Mouse (Mus musculus): ENCODE measurements around the gene Fnbp1l. TPM values are rescaled to one million over a fixed set of nuclear protein-coding genes. Genes with fewer than 3 reads are reported as not detected.

The Fnbp1l gene
- polyA plus RNA-seq, 1 experiment from 2014 or later: 64.0 TPM

GRCm38 (mm10) chr3:122497871-122498270, 121.6 kb downstream of the Fnbp1l start:
- no peak overlapping the region for H3K4me3 ChIP-seq (ENCODE audit: low read length)
- no peak overlapping the region for H3K27ac ChIP-seq (ENCODE audit: low read depth, low read length)
- H3K9me3 ChIP-seq (ENCODE audit: control insufficient read depth, low read length): no peaks in the 10 kb centered on the region
- 82% methylated on average over 6 of the region's 6 CpGs for WGBS
- H3K4me2 ChIP-seq (replicated peaks; ENCODE audit: low read depth, low read length): no peak overlapping the region
- no peaks in the 10 kb centered on the region for H3K27me3 ChIP-seq (ENCODE audit: control insufficient read depth, insufficient read depth, low read length)
- no peak for ATAC-seq (ENCODE audit: low FRiP score, low TSS enrichment)
- no peaks in the 10 kb centered on the region for H3K36me3 ChIP-seq (ENCODE audit: control insufficient read depth, insufficient read depth, low read length)
- no peak overlapping the region for H3K9ac ChIP-seq (ENCODE audit: low read depth, low read length)
- peaks cover 15% of the 10 kb centered on the region for H3K4me1 ChIP-seq (ENCODE audit: control insufficient read depth, insufficient read depth, low read length)

GRCm38 (mm10) chr3:122494764-122495163, 124.8 kb downstream of the Fnbp1l start:
- H3K27me3 ChIP-seq (ENCODE audit: control insufficient read depth, insufficient read depth, low read length): no peaks in the 10 kb centered on the region
- no peak; the same call in 1 of the 2 replicates for ATAC-seq (ENCODE audit: low FRiP score, low TSS enrichment)
- H3K27ac ChIP-seq (ENCODE audit: low read depth, low read length): no peak overlapping the region; the same call in 1 of the 2 replicates
- H3K4me2 ChIP-seq (replicated peaks; ENCODE audit: low read depth, low read length): no peak overlapping the region
- no peaks in the 10 kb centered on the region for H3K9me3 ChIP-seq (ENCODE audit: control insufficient read depth, low read length)
- H3K9ac ChIP-seq (ENCODE audit: low read depth, low read length): no peak overlapping the region
- 30% methylated on average over 6 of the region's 6 CpGs for WGBS
- peaks cover 17% of the 10 kb centered on the region for H3K4me1 ChIP-seq (ENCODE audit: control insufficient read depth, insufficient read depth, low read length)
- H3K4me3 ChIP-seq (ENCODE audit: low read length): no peak overlapping the region
- H3K36me3 ChIP-seq (ENCODE audit: control insufficient read depth, insufficient read depth, low read length): no peaks in the 10 kb centered on the region

GRCm38 (mm10) chr3:122492872-122493615, 126.5 kb downstream of the Fnbp1l start:
- peaks cover 17% of the 10 kb centered on the region for H3K4me1 ChIP-seq (ENCODE audit: control insufficient read depth, insufficient read depth, low read length)
- H3K27me3 ChIP-seq (ENCODE audit: control insufficient read depth, insufficient read depth, low read length): no peaks in the 10 kb centered on the region
- H3K9me3 ChIP-seq (ENCODE audit: control insufficient read depth, low read length): no peaks in the 10 kb centered on the region
- no peak overlapping the region for H3K9ac ChIP-seq (ENCODE audit: low read depth, low read length)
- no peak for ATAC-seq (ENCODE audit: low FRiP score, low TSS enrichment)
- 64% methylated on average over 21 of the region's 21 CpGs for WGBS
- H3K4me3 ChIP-seq (ENCODE audit: low read length): no peak overlapping the region
- H3K27ac ChIP-seq (ENCODE audit: low read depth, low read length): no peak overlapping the region
- H3K4me2 ChIP-seq (replicated peaks; ENCODE audit: low read depth, low read length): no peak overlapping the region
- H3K36me3 ChIP-seq (ENCODE audit: control insufficient read depth, insufficient read depth, low read length): no peaks in the 10 kb centered on the region

GRCm38 (mm10) chr3:122492006-122492405, 127.5 kb downstream of the Fnbp1l start:
- H3K36me3 ChIP-seq (ENCODE audit: control insufficient read depth, insufficient read depth, low read length): no peaks in the 10 kb centered on the region
- H3K27me3 ChIP-seq (ENCODE audit: control insufficient read depth, insufficient read depth, low read length): no peaks in the 10 kb centered on the region
- H3K4me1 ChIP-seq (ENCODE audit: control insufficient read depth, insufficient read depth, low read length): peaks cover 13% of the 10 kb centered on the region
- H3K4me2 ChIP-seq (replicated peaks; ENCODE audit: low read depth, low read length): no peak overlapping the region
- H3K9ac ChIP-seq (ENCODE audit: low read depth, low read length): no peak overlapping the region
- 95% methylated on average over 3 of the region's 3 CpGs for WGBS
- no peak overlapping the region for H3K4me3 ChIP-seq (ENCODE audit: low read length)
- H3K27ac ChIP-seq (ENCODE audit: low read depth, low read length): no peak overlapping the region
- no peaks in the 10 kb centered on the region for H3K9me3 ChIP-seq (ENCODE audit: control insufficient read depth, low read length)
- no peak for ATAC-seq (ENCODE audit: low FRiP score, low TSS enrichment)

GRCm38 (mm10) chr3:122490574-122490973, 128.9 kb downstream of the Fnbp1l start:
- Histone ChIP-seq H3K4me3 (ENCODE audit: low read length) (no peak overlapping the region), H3K9me3 (ENCODE audit: control insufficient read depth, low read length) (no peaks in the 10 kb centered on the region)
- WGBS: 90% methylated on average over 6 of the region's 6 CpGs

More at GRCm38 (mm10) chr3:122490574-122490973, 128.9 kb downstream of the Fnbp1l start:
- no peak for ATAC-seq (ENCODE audit: low FRiP score, low TSS enrichment)
- Histone ChIP-seq H3K27me3 (ENCODE audit: control insufficient read depth, insufficient read depth, low read length) (no peaks in the 10 kb centered on the region), H3K27ac (ENCODE audit: low read depth, low read length) (no peak overlapping the region), H3K9ac (ENCODE audit: low read depth, low read length) (no peak overlapping the region), H3K4me1 (ENCODE audit: control insufficient read depth, insufficient read depth, low read length) (peaks cover 13% of the 10 kb centered on the region), H3K4me2 (replicated peaks; ENCODE audit: low read depth, low read length) (no peak overlapping the region), H3K36me3 (ENCODE audit: control insufficient read depth, insufficient read depth, low read length) (no peaks in the 10 kb centered on the region)

Small RNA genes within 50 kb of the gene (microRNA-seq; reads per million reads assigned to microRNA genes)
- not detected for gene Mir7657

Other genes starting within 250 kb of the Fnbp1l start
- gene Pde5a, start 109.2 kb upstream of the Fnbp1l start, polyA plus RNA-seq (2014; fragmentation: Nextera tagmentation; extraction: Ambion mirVana): 5.7 and 7.4 TPM in 2 replicates

Measured in kidney, embryonic 14.5 days (tissue).